ENCODE assay signal across 8 mouse cellular contexts in genomic region chr4:108300670-108301373, GRCm38 (mm10). TPM values are rescaled to one million over a fixed set of nuclear protein-coding genes. Genes with fewer than 3 reads are reported as not detected.
DNase-seq lines count a peak whose midpoint lies in the region; ATAC-seq and TF ChIP-seq lines count a peak whose summit lies in the region.

TSS of gene Zyg11b (minus strand) at chr4:108301096.

- peak within 1 kb of the TSS; percentile 94 for H3K9ac ChIP-seq in forebrain, embryonic 13.5 days

- peak within 1 kb of the TSS; percentile 82 for H3K4me2 ChIP-seq in forebrain, embryonic 13.5 days

- TF ChIP-seq CTCF in lung, adult 2 months (IDR thresholded peaks at IDR 0.05; ENCODE audit: insufficient read depth, low read length): no peak

- intact Hi-C loops in heart, postnatal 10 days (cut with DNase I): loop anchor here (2.0 kb wide), 1 partner anchor 26 kb away; no protein-coding TSS in a partner anchor

- H3K9me3 ChIP-seq in forebrain, embryonic 13.5 days (replicated peaks): peaks cover 5% of the 10 kb centered on the region; the same call in 1 of the 2 replicates

- ATAC-seq in cerebellum, adult (ENCODE audit: insufficient number of reproducible peaks, low FRiP score, low TSS enrichment): peak; percentile 85
- ATAC-seq in forebrain, embryonic 13.5 days: peak; percentile 96
- peak; percentile 95 for ATAC-seq in neutrophil, adult 5-6 weeks (ENCODE audit: extremely low read depth, insufficient number of reproducible peaks, low FRiP score, poor library complexity, severe bottlenecking)

- peak within 1 kb of the TSS; percentile 91 for H3K4me3 ChIP-seq in forebrain, embryonic 13.5 days
- H3K4me3 ChIP-seq in lung, adult 2 months (replicated peaks; ENCODE audit: extremely low read depth, low read depth, low read length): peak within 1 kb of the TSS; percentile 81

- peak within 1 kb of the TSS; percentile 88 for H3K27ac ChIP-seq in forebrain, embryonic 13.5 days

- H3K4me1 ChIP-seq in forebrain, embryonic 13.5 days: peaks cover 28% of the 10 kb centered on the region
- peaks cover 8% of the 10 kb centered on the region; the same call in 1 of the 2 replicates for H3K4me1 ChIP-seq in lung, adult 2 months (ENCODE audit: control insufficient read depth, insufficient read depth, low read length)

- WGBS in forebrain, embryonic 13.5 days: 2% methylated on average over 27 of the region's 58 CpGs
- under 1% methylated on average over 48 of the region's 58 CpGs for WGBS in large intestine, adult 2 months
- under 1% methylated on average over 58 of the region's 58 CpGs for WGBS in lung, adult 2 months

- no peaks in the 10 kb centered on the region for H3K36me3 ChIP-seq in forebrain, embryonic 13.5 days (ENCODE audit: poor library complexity, severe bottlenecking)

- H3K27me3 ChIP-seq in forebrain, embryonic 13.5 days: no peaks in the 10 kb centered on the region

- DNase-seq in ES-CJ7 (ENCODE audit: low read depth, low spot score): peak; percentile 95
- peak; percentile 91 for DNase-seq in heart, postnatal 10 days
- peak; percentile 64 for DNase-seq in large intestine, adult 2 months (ENCODE audit: low read depth, low spot score)
- peak; percentile 85 for DNase-seq in lung, adult 2 months
- peak; percentile 79 to 80 for DNase-seq in thymus, adult 18-20 months

- peak; percentile 52; the same call in 1 of the 2 replicates for TF ChIP-seq POLR2A in lung, adult 2 months (IDR thresholded peaks at IDR 0.05; ENCODE audit: borderline replicate concordance, extremely low read depth, low read depth, low read length)

RNA-seq across cellular contexts. Expression of gene Zyg11b, which starts in this region (rescaled TPM):
- 22.6 and 24.6 TPM in 2 replicates for polyA plus RNA-seq in forebrain, embryonic 13.5 days (2015; fragmentation: Nextera tagmentation; extraction: Ambion mirVana)
- 10 to 100 TPM; 36.5 to 37.5 TPM for total RNA-seq in heart, postnatal 10 days (2021)
- polyA plus RNA-seq in large intestine, adult 2 months (2012; rRNA removed): 4.4 and 8.1 TPM in 2 replicates
- polyA plus RNA-seq in lung, adult 2 months (2012; rRNA removed): 6.2 and 8.7 TPM in 2 replicates
- 38.2 and 42.8 TPM in 2 replicates for total RNA-seq in neutrophil, adult 5-6 weeks (2017)

Comparison
In these comparisons a context has a peak if more than half of its experiments do, and no peak if none do; other contexts are left out.
1. Peak in every context shown above with its lines: DNase-seq, ATAC-seq, H3K4me3 ChIP-seq and H3K27ac ChIP-seq.